Mouse (Mus musculus) erythroblast, embryonic 14.5 days (primary cell): ENCODE measurements around the gene Kcnj9. TPM values are rescaled to one million over a fixed set of nuclear protein-coding genes. Genes with fewer than 3 reads are reported as not detected.

ENCODE experiments used
- H3K27me3 ChIP-seq: 2 replicates; pipeline ENCODE4 v1.6.1; 2012; ENCODE audit warnings: inconsistent platforms; ENCODE audit not compliant: control insufficient read depth
- H3K36me3 ChIP-seq: 2 replicates; pipeline ENCODE4 v1.6.1; 2012; ENCODE audit warnings: mild to moderate bottlenecking, inconsistent platforms; ENCODE audit not compliant: control insufficient read depth
- H3K4me1 ChIP-seq: 2 replicates; pipeline ENCODE4 v1.6.1; 2012; ENCODE audit warnings: inconsistent platforms; ENCODE audit not compliant: control insufficient read depth
- H3K4me3 ChIP-seq: replicated peaks from 2 replicates; pipeline ENCODE3; 2012; ENCODE audit warnings: moderate library complexity, mild to moderate bottlenecking, inconsistent platforms
- H3K9me3 ChIP-seq: 2 replicates; pipeline ENCODE4 v1.6.1; 2012; ENCODE audit warnings: low read length, inconsistent platforms, mixed read lengths; ENCODE audit not compliant: control insufficient read depth
- GATA1 ChIP-seq: IDR thresholded peaks from 2 replicates; pipeline ENCODE4 v1.6.1; 2012; ENCODE audit warnings: low read length, inconsistent platforms, mixed read lengths
- TAL1 ChIP-seq: IDR thresholded peaks from 3 replicates; pipeline ENCODE4 v1.6.1; 2012; ENCODE audit warnings: low read length, inconsistent platforms, mixed read lengths
- polyA plus RNA-seq: library from polyadenylated mRNA; stranded (reverse); fragments of >175 nt; gene quantifications from 2 replicates; pipeline ENCODE4 v1.2.3, GENCODE M21; 2012

The Kcnj9 gene
- polyA plus RNA-seq, 1 experiment, result 0.01 TPM

DNA sequence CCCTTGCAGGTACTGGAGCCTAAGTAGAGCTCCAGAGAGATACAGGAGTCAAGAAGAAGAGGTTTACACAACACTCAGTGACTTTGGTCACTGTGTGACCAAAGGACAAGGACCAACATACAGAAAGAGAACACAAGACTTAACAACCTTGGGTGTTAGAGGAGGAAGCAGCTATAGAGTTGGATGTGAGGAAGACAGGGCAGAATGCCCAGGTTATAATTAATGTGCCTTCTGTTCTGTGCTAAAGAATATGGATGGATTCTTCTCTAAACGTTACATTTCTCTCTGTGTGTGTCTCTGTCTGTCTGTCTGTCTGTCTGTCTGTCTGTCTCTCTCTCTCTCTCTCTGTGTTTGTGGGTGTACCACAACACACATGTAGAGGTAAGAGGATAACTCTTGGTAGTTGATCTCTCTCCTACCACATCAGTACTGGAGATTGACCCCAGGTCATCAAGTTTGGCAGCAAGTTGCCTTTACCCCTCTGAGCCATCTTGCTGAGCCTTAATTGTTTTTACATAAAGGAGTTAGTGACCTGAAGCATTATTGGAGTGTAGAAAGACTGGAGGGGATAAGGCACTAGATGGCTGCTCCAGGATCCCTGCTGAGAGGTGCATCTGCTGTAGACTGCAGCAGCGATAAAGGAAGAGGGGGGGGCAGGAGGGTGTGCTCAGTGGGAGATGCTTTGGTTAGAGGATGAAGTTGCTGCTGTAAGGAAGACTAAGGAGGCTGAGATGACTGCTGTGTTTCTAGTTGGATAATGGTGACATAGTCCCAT is 8.5 kb upstream of the Kcnj9 start:
- H3K9me3 ChIP-seq, result no peaks in the 10 kb centered on the region
- H3K27me3 ChIP-seq, result peaks cover 74% of the 10 kb centered on the region
- no peak overlapping the region for H3K4me3 ChIP-seq
- H3K36me3 ChIP-seq, result no peaks in the 10 kb centered on the region
- H3K4me1 ChIP-seq, result peaks cover 8% of the 10 kb centered on the region
- no peak for TF ChIP-seq GATA1
- no peak for TF ChIP-seq TAL1

DNA sequence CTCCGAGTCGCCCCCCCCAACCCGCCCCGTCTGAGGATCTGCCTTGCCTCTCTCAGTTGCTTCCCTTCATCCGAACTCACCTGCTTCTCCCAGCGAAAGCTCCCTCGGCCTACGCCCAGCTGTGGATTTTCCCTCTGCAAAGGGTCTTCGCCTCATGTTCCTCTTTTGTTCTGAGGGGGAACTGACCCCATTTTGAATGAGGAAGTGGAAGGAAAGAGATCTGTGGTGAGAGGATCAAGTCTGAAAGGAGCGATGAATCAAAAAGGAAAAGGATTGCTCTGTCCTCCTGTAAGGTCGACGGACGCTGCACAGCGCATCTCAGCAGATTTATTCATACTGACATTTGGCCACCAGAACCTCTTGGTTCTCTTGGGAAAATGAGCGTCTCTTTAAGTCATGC is 6.7 kb upstream of the Kcnj9 start:
- TF ChIP-seq GATA1 (no peak), TAL1 (no peak)
- Histone ChIP-seq H3K4me3 (no peak overlapping the region), H3K4me1 (peaks cover 3% of the 10 kb centered on the region), H3K36me3 (no peaks in the 10 kb centered on the region), H3K27me3 (peaks cover 65% of the 10 kb centered on the region), H3K9me3 (no peaks in the 10 kb centered on the region)

- H3K36me3 ChIP-seq, result no peaks in the 10 kb centered on the region
- H3K9me3 ChIP-seq, result no peaks in the 10 kb centered on the region
- TF ChIP-seq GATA1, result no peak
- H3K27me3 ChIP-seq, result peaks cover 65% of the 10 kb centered on the region
- H3K4me1 ChIP-seq, result no peaks in the 10 kb centered on the region
- H3K4me3 ChIP-seq, result no peak overlapping the region
These were observed 4.4 kb upstream of the Kcnj9 start for GRCm38 (mm10) chr1:172333512-172333911.

- no peaks in the 10 kb centered on the region for H3K9me3 ChIP-seq
- no peaks in the 10 kb centered on the region for H3K4me1 ChIP-seq
- H3K36me3 ChIP-seq, result no peaks in the 10 kb centered on the region
- TF ChIP-seq GATA1 (no peak), TAL1 (no peak)
- H3K4me3 ChIP-seq, result no peak overlapping the region
- H3K27me3 ChIP-seq, result peaks cover 66% of the 10 kb centered on the region
These were observed 3.8 kb upstream of the Kcnj9 start for GRCm38 (mm10) chr1:172332925-172333324.

GRCm38 (mm10) chr1:172331422-172331947 is 2.4 kb upstream of the Kcnj9 start:
- Histone ChIP-seq H3K27me3 (peaks cover 71% of the 10 kb centered on the region), H3K9me3 (peaks cover 2% of the 10 kb centered on the region), H3K4me3 (no peak overlapping the region), H3K4me1 (peaks cover under 1% of the 10 kb centered on the region; the same call in 1 of the 2 replicates), H3K36me3 (no peaks in the 10 kb centered on the region)
- TF ChIP-seq TAL1, result no peak
- no peak for TF ChIP-seq GATA1

DNA sequence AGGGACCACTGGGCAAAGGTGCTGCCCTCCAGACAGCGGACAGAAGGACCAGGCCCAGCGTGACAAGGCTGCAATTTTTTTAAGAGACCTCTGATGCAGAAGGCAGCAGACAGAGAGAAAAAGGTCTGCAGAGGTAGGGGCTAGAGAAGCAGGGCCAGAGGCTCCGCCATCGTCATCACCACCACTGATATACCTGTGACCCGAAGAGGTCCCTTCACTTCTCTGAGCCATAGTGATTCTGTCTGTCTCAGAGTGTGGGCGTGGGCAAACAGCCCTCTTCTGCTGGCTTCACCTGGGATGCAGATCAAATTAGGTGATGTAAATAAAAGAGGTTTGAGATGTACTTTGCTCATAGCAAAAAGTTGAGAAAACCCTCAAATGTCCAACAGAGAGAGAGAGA is 498 bp upstream of the Kcnj9 start:
- no peak for TF ChIP-seq TAL1
- Histone ChIP-seq H3K9me3 (peaks cover 7% of the 10 kb centered on the region), H3K4me3 (no peak overlapping the region), H3K4me1 (peaks cover 10% of the 10 kb centered on the region), H3K27me3 (peaks cover 77% of the 10 kb centered on the region), H3K36me3 (no peaks in the 10 kb centered on the region)

- Histone ChIP-seq H3K27me3 (peaks cover 72% of the 10 kb centered on the region), H3K4me1 (peaks cover 17% of the 10 kb centered on the region), H3K36me3 (no peaks in the 10 kb centered on the region), H3K4me3 (no peak overlapping the region), H3K9me3 (peaks cover 7% of the 10 kb centered on the region)
- no peak for TF ChIP-seq TAL1
- TF ChIP-seq GATA1, result no peak
These were observed 657 bp downstream of the Kcnj9 start for GRCm38 (mm10) chr1:172328461-172328860.

GRCm38 (mm10) chr1:172328041-172328440 is 1.1 kb downstream of the Kcnj9 start:
- Histone ChIP-seq H3K4me1 (peaks cover 19% of the 10 kb centered on the region), H3K4me3 (no peak overlapping the region), H3K27me3 (peaks cover 70% of the 10 kb centered on the region), H3K36me3 (no peaks in the 10 kb centered on the region), H3K9me3 (peaks cover 7% of the 10 kb centered on the region)
- no peak for TF ChIP-seq GATA1
- TF ChIP-seq TAL1, result no peak

GRCm38 (mm10) chr1:172327206-172328001 is 1.7 kb downstream of the Kcnj9 start:
- Histone ChIP-seq H3K4me3 (no peak overlapping the region), H3K36me3 (no peaks in the 10 kb centered on the region), H3K9me3 (peaks cover 7% of the 10 kb centered on the region), H3K4me1 (peaks cover 19% of the 10 kb centered on the region), H3K27me3 (peaks cover 68% of the 10 kb centered on the region)
- no peak for TF ChIP-seq TAL1
